Mouse (Mus musculus) neural tube, embryonic 15.5 days (tissue): ENCODE data around the gene A530016L24Rik. TPM values are rescaled to one million over a fixed set of nuclear protein-coding genes. Genes with fewer than 3 reads are reported as not detected.
A peak's percentile ranks its signal among the peaks of the same experiment; 100 is the strongest.

Experiments
- ATAC-seq: fragments of 200-750 bp; cut with Nextera tagmentation; 2 replicates; pipeline ENCODE4 v1.8.0; 2017; ENCODE audit warnings: mild to moderate bottlenecking, moderate TSS enrichment, moderate library complexity; ENCODE audit not compliant: low FRiP score
- H3K27ac ChIP-seq: fragments of 300-500 bp; sonication (generic); replicated peaks from 2 replicates; pipeline ENCODE4 v1.5.1; 2015; ENCODE audit warnings: mild to moderate bottlenecking, inconsistent platforms
- H3K27me3 ChIP-seq: fragments of 300-500 bp; sonication (generic); replicated peaks from 2 replicates; pipeline ENCODE4 v1.6.1; 2015; ENCODE audit warnings: inconsistent platforms
- H3K36me3 ChIP-seq: fragments of 300-500 bp; sonication (generic); 2 replicates; pipeline ENCODE4 v1.6.1; 2015; ENCODE audit warnings: inconsistent platforms
- H3K4me1 ChIP-seq: fragments of 300-500 bp; sonication (generic); 2 replicates; pipeline ENCODE4 v1.6.1; 2015; ENCODE audit warnings: inconsistent platforms
- H3K4me2 ChIP-seq: fragments of 300-500 bp; sonication (generic); 2 replicates; pipeline ENCODE4 v1.6.1; 2015; ENCODE audit warnings: inconsistent platforms, mild to moderate bottlenecking, moderate library complexity
- H3K4me3 ChIP-seq: fragments of 300-500 bp; sonication (generic); replicated peaks from 2 replicates; pipeline ENCODE4 v1.5.1; 2015; ENCODE audit warnings: mild to moderate bottlenecking, inconsistent platforms
- H3K9ac ChIP-seq: fragments of 300-500 bp; sonication (generic); replicated peaks from 2 replicates; pipeline ENCODE4 v1.6.1; 2015; ENCODE audit warnings: mild to moderate bottlenecking, inconsistent platforms
- H3K9me3 ChIP-seq: fragments of 300-500 bp; sonication (generic); replicated peaks from 2 replicates; pipeline ENCODE4 v1.6.1; 2016; ENCODE audit warnings: inconsistent platforms
- WGBS: fragments of 180-500 bp; shearing (Covaris S2); methylation state at CpG from one replicate; pipeline ENCODE4 v1.1.7; 2015; ENCODE audit warnings: mixed read lengths; 5-methylcytosine and 5-hydroxymethylcytosine counted together
- polyA plus RNA-seq: library from polyadenylated mRNA; unstranded; fragments of >200 nt; fragmentation: Nextera tagmentation; extraction: Ambion mirVana; gene quantifications from 2 replicates; pipeline ENCODE4 v1.2.1, GENCODE M21; 2015

Gene A530016L24Rik
- polyA plus RNA-seq, 1 experiment from 2014 or later: 0.20 TPM

GRCm38 (mm10) chr12:112538356-112538755 lies 49.1 kb downstream of the A530016L24Rik start:
- peaks cover 6% of the 10 kb centered on the region for H3K27me3 ChIP-seq
- H3K9ac ChIP-seq: no peak overlapping the region
- H3K4me1 ChIP-seq: peaks cover 26% of the 10 kb centered on the region
- WGBS: 88% methylated on average over 9 of the region's 9 CpGs
- H3K9me3 ChIP-seq: no peaks in the 10 kb centered on the region
- H3K36me3 ChIP-seq: no peaks in the 10 kb centered on the region
- no peak overlapping the region for H3K27ac ChIP-seq
- H3K4me3 ChIP-seq: no peak overlapping the region
- H3K4me2 ChIP-seq: no peak overlapping the region
- ATAC-seq: no peak

- no peaks in the 10 kb centered on the region for H3K9me3 ChIP-seq
- ATAC-seq: no peak
- no peak overlapping the region for H3K27ac ChIP-seq
- no peaks in the 10 kb centered on the region for H3K36me3 ChIP-seq
- H3K4me1 ChIP-seq: peaks cover 22% of the 10 kb centered on the region
- peaks cover 6% of the 10 kb centered on the region for H3K27me3 ChIP-seq
- H3K9ac ChIP-seq: no peak overlapping the region
- WGBS: 93% methylated on average over 7 of the region's 7 CpGs
- no peak overlapping the region for H3K4me2 ChIP-seq
- H3K4me3 ChIP-seq: no peak overlapping the region
Observed at GRCm38 (mm10) chr12:112539466-112539965, 50.3 kb downstream of the A530016L24Rik start.

GRCm38 (mm10) chr12:112540321-112540720 lies 51.1 kb downstream of the A530016L24Rik start:
- H3K27me3 ChIP-seq: peaks cover 6% of the 10 kb centered on the region
- no peak overlapping the region for H3K4me2 ChIP-seq
- 88% methylated on average over 12 of the region's 12 CpGs for WGBS
- no peak overlapping the region for H3K9ac ChIP-seq
- H3K36me3 ChIP-seq: no peaks in the 10 kb centered on the region
- peaks cover 27% of the 10 kb centered on the region for H3K4me1 ChIP-seq
- ATAC-seq: no peak
- H3K4me3 ChIP-seq: no peak overlapping the region
- H3K27ac ChIP-seq: no peak overlapping the region
- H3K9me3 ChIP-seq: no peaks in the 10 kb centered on the region

DNA sequence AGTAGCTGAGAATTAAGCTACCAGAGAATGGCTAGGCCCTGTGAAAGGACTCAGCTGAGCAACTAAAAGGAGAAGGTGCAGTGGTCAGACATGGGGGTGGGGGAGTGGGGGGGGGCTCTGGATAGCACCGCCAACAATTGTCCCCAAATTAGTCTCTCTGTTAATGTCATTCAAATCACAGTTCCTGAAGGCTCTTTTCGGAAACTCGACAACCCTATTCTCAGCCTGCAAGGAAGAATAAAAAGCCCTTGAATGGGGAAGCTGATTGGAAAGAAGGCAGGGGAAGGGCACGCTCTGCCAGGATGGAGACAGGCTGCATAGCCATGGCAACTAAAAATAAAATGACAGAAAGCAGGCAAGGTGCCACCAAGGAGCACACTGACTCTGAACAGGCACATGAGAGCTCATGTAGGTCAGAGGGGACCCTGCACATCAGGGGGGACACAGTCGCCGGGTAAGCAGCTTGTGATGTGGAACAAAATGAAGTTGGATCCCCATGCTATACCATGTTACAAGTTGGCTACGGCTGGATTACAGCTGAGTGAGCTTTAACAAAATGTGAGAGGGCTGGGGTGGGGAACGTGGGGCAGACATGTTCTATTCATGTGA lies 52.3 kb downstream of the A530016L24Rik start:
- Histone ChIP-seq H3K9me3 (no peaks in the 10 kb centered on the region), H3K27ac (no peak overlapping the region), H3K4me1 (peaks cover 33% of the 10 kb centered on the region), H3K36me3 (no peaks in the 10 kb centered on the region), H3K9ac (no peak overlapping the region), H3K27me3 (peaks cover 6% of the 10 kb centered on the region), H3K4me3 (no peak overlapping the region), H3K4me2 (no peak overlapping the region)
- ATAC-seq: peak; percentile 52; the same call in 1 of the 2 replicates
- WGBS: 17% methylated on average over 8 of the region's 8 CpGs

GRCm38 (mm10) chr12:112542257-112542919 lies 53.1 kb downstream of the A530016L24Rik start:
- no peak overlapping the region for H3K4me3 ChIP-seq
- no peak overlapping the region for H3K27ac ChIP-seq
- H3K4me1 ChIP-seq: peaks cover 33% of the 10 kb centered on the region
- H3K9me3 ChIP-seq: no peaks in the 10 kb centered on the region
- no peak overlapping the region for H3K4me2 ChIP-seq
- 44% methylated on average over 13 of the region's 13 CpGs for WGBS
- H3K27me3 ChIP-seq: peaks cover 6% of the 10 kb centered on the region
- no peak overlapping the region for H3K9ac ChIP-seq
- no peaks in the 10 kb centered on the region for H3K36me3 ChIP-seq
- peak; percentile 25; the same call in 1 of the 2 replicates for ATAC-seq

GRCm38 (mm10) chr12:112542920-112543300 lies 53.7 kb downstream of the A530016L24Rik start:
- WGBS: 5% methylated on average over 11 of the region's 11 CpGs

DNA sequence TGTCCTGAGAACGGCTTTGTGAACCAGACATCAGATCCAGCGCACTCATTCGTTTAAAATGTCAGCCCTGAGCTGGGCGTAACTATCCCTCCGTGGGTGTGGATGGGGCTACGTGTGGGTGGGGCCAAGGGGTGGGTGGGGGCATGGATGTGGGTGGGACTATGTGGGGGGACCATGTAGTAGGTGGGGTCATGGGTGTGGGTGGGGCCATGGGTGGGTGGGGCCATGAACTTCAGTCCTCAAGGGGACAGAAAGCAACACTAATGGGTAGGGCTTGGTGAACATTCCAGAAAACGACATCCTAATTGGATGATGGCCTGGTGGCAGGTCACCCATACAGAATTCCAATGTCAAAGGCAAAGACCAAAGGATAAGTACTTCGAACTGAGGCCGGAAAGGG lies 54.7 kb downstream of the A530016L24Rik start:
- Histone ChIP-seq H3K9me3 (no peaks in the 10 kb centered on the region), H3K4me1 (peaks cover 33% of the 10 kb centered on the region), H3K9ac (no peak overlapping the region), H3K36me3 (no peaks in the 10 kb centered on the region), H3K27me3 (peaks cover 3% of the 10 kb centered on the region; the same call in 1 of the 2 replicates), H3K27ac (no peak overlapping the region), H3K4me3 (no peak overlapping the region), H3K4me2 (no peak overlapping the region)
- 71% methylated on average over 9 of the region's 9 CpGs for WGBS
- ATAC-seq: no peak

More at GRCm38 (mm10) chr12:112542920-112543300, 53.7 kb downstream of the A530016L24Rik start:
- H3K36me3 ChIP-seq: no peaks in the 10 kb centered on the region
- H3K27ac ChIP-seq: no peak overlapping the region
- H3K4me1 ChIP-seq: peaks cover 33% of the 10 kb centered on the region
- ATAC-seq: peak; percentile 72
- peaks cover 6% of the 10 kb centered on the region for H3K27me3 ChIP-seq
- H3K4me3 ChIP-seq: no peak overlapping the region
- no peak overlapping the region for H3K4me2 ChIP-seq
- H3K9me3 ChIP-seq: no peaks in the 10 kb centered on the region
- no peak overlapping the region for H3K9ac ChIP-seq

DNA sequence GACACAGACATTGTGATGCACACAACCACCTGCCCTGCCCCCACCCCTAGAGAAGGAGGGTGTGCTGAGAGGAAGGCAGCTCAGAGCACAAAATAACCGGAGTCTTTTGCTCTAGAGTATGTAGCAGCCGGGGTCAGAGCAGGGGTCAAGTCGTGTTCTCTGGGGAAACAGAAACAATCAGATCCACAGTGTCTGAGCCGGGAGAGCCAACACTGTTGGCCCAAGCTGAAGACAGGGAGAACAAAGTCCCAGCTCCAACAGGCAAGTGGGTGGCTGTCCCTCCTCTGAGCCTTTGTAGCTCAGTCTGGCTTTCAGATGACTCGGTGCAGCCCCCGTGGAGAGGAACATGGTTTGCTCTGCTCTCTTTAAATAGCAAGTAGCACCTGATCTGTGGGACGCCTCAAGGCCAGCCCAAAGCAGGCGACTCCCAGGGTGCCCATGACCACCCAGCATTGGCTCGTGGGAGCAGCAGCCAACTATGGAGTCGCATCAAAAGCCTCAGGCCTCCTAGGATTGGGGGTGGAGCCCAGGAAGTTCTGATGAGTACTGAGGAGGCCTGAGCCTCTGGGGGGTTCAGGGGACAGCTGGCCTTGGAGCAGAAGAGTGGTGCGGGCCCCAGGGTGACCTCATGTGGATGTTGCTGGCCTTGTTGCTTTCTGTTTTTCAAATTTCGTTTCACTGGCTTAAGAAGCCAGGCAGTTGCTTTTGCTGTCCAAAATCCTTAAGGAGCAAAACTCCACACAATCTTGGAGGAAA lies 55.9 kb downstream of the A530016L24Rik start:
- Histone ChIP-seq H3K36me3 (no peaks in the 10 kb centered on the region), H3K27ac (no peak overlapping the region), H3K4me1 (peaks cover 33% of the 10 kb centered on the region), H3K4me3 (no peak overlapping the region), H3K27me3 (peaks cover 3% of the 10 kb centered on the region; the same call in 1 of the 2 replicates), H3K4me2 (no peak overlapping the region), H3K9ac (no peak overlapping the region), H3K9me3 (no peaks in the 10 kb centered on the region)
- whole genome bisulfite sequencing: 42% methylated on average over 12 of the region's 12 CpGs
- no peak for ATAC-seq

- ATAC-seq: no peak
- no peak overlapping the region for H3K27ac ChIP-seq
- WGBS: 87% methylated on average over 8 of the region's 8 CpGs
Observed at GRCm38 (mm10) chr12:112546110-112546509, 56.9 kb downstream of the A530016L24Rik start.

GRCm38 (mm10) chr12:112549287-112549686 lies 60.0 kb downstream of the A530016L24Rik start:
- H3K4me3 ChIP-seq: no peak overlapping the region

More at GRCm38 (mm10) chr12:112546110-112546509, 56.9 kb downstream of the A530016L24Rik start:
- Histone ChIP-seq H3K36me3 (no peaks in the 10 kb centered on the region), H3K4me3 (no peak overlapping the region), H3K9ac (no peak overlapping the region), H3K4me1 (peaks cover 28% of the 10 kb centered on the region), H3K27me3 (no peaks in the 10 kb centered on the region), H3K9me3 (no peaks in the 10 kb centered on the region), H3K4me2 (no peak overlapping the region)

More at GRCm38 (mm10) chr12:112549287-112549686, 60.0 kb downstream of the A530016L24Rik start:
- ATAC-seq: no peak
- Histone ChIP-seq H3K4me1 (peaks cover 20% of the 10 kb centered on the region; the same call in 1 of the 2 replicates), H3K27ac (no peak overlapping the region), H3K9me3 (no peaks in the 10 kb centered on the region), H3K4me2 (no peak overlapping the region), H3K36me3 (no peaks in the 10 kb centered on the region), H3K27me3 (no peaks in the 10 kb centered on the region), H3K9ac (no peak overlapping the region)
- 100% methylated on average over 1 of the region's 1 CpGs for WGBS
